Mouse (Mus musculus) gastrocnemius, postnatal 36 days (tissue): ENCODE measurements around the gene Mcee. TPM values are rescaled to one million over a fixed set of nuclear protein-coding genes. Genes with fewer than 3 reads are reported as not detected.

ENCODE experiments used
- DNase-seq, 2 experiments: peaks; one replicate each; pipeline ENCODE4 v3.0.0; 2022
- intact Hi-C: fragments of 180-260 bp; cut with DNase I; formaldehyde crosslinking; loops from one replicate; pipeline ENCODE4 v1.15.1; 2025
- total RNA-seq, 2 experiments: library from RNA; stranded (reverse); gene quantifications; 2 replicates each; pipeline ENCODE4 v1.2.3; 2021

The Mcee gene
- total RNA-seq, 2 experiments from 2014 or later, result 86.3 to 99.6 TPM

- DNase-seq, result no peak
- intact Hi-C loops, result no loop called here
Observed at GRCm38 (mm10) chr7:64400725-64401124, 8.3 kb downstream of the Mcee start.

- DNase-seq, result no peak
- intact Hi-C loops, result no loop called here
Observed at GRCm38 (mm10) chr7:64402452-64402851, 10.0 kb downstream of the Mcee start.

GRCm38 (mm10) chr7:64403989-64404388 is 11.6 kb downstream of the Mcee start:
- DNase-seq, result no peak
- intact Hi-C loops, result no loop called here

GRCm38 (mm10) chr7:64424861-64425260 is 32.5 kb downstream of the Mcee start:
- intact Hi-C loops, result no loop called here
- DNase-seq, result no peak

DNA sequence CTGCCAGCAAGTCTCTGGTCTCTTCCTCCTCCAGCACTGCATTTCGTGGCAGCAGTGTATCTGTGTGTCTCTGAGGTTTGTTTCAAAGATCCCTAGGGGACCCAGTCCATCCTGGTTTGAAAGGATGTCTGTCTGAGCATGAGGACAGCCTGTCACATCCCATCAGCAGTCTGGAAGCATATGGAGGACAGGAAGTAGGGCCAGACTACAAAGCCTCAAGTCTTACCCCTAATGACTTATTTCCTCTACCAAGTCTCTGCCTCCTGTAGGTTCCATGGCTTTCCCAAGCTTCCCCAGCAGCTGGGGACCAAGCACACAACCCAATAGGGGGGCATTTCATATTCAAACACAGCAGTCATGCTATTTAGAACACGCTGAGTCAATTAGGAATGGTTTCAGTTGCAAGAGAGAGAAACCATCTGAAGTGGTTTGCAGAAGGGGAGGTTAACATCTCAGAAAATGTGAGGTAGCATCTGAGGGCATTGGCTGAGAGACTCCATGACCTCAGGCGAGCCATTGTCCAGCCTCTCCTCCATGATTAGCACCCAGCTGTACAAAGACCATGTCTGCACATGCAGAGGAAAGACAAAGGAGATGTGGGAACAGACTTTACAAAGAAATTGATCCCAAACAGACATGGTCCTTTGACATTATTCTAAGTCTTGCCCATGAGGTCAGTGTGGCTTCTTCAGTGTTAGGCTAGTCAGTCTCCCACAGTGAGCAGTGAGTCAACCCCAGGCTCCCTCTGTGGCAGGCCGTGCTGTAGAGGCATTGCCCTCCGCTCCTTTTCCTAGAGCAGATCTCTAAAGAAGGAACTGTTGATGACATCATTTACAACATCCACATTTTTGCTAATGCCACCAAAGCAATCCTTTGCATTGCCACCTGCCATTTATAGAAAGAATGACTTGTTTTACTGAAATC is 47.5 kb downstream of the Mcee start:
- no peak for DNase-seq
- intact Hi-C loops, result no loop called here

GRCm38 (mm10) chr7:64440519-64440918 is 48.1 kb downstream of the Mcee start:
- no peak for DNase-seq
- intact Hi-C loops, result no loop called here

DNA sequence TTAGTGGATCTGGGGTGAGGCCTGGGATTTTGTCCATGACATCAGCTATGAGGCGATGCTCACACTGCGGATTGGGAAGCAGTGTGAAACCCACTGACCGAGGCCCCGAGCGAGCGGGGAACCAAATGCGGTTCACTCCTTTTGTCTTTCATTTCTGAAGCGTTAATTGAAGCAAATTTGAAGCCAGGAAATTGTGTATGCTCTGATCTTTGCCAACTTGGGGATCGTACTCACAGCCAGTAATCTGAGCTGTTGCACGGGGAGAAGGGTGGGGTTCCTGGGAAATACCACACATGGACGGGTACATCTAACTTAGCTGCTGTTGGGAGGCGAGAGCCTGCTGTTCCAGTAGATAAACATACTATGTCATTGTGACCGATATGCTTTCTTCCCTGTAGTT is 58.2 kb downstream of the Mcee start:
- intact Hi-C loops, result no loop called here
- no peak for DNase-seq

DNA sequence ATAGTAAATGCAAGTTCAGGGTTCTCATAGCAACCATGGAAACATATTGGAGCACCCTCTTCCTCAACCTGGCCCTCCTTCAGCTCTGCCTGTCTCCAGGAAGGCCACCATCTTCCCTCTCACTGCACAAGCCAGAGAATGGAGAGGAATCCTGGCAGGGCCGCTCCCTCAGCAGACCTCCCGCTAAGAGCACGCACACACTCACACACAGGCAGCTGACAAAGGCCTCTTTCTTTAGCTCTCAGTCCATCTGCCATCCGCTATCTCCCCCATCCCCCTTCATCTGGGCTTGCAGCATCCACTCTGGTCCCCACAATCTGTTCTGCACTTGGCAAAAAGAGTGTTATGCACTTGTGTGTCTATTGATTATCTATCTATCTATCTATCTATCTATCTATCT is 59.0 kb downstream of the Mcee start:
- DNase-seq, result no peak
- intact Hi-C loops, result no loop called here

- no peak for DNase-seq
- intact Hi-C loops, result no loop called here
Observed at GRCm38 (mm10) chr7:64451861-64452382, 59.5 kb downstream of the Mcee start.

- intact Hi-C loops, result no loop called here
- DNase-seq, result no peak
Observed at GRCm38 (mm10) chr7:64452471-64453222, 60.2 kb downstream of the Mcee start.

DNA sequence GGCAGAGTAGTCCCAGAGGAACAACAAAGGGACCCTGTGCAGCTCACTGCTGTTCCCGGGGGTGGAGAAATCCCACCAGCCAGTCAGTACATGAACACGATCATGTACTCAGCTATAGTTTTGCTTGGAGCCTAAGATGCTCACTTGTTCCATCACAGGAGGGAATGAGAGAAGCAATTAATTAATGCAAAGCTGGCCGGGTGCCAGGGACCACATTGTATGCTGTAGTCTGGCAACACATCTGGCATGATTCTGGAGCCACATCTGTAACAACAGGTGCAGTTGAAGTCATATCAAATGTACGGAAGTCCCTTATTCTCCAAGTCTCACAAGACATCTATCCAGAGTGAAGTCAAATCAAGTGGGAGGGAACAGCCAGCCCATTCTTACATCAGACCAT is 63.8 kb downstream of the Mcee start:
- intact Hi-C loops, result no loop called here
- DNase-seq, result no peak

DNA sequence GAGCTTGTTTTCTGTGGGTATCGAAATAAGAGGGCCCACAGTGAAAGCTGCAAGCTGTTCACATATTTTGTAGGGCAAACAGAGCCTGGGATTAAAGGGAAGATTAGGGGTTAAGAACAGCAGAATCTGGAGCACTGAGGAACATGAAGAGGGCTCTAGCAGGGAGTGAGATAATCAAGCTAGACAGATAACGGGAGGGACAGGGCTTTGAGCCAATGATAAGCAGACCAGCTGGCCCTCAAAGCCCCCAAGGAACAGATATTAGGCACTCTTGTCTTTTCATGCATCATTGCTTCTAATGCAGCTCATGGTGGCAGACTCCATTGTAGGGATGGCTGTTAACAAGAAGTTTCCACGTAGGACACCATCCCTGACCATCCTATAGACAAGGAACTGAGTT is 64.3 kb downstream of the Mcee start:
- DNase-seq, result no peak
- intact Hi-C loops, result no loop called here

DNA sequence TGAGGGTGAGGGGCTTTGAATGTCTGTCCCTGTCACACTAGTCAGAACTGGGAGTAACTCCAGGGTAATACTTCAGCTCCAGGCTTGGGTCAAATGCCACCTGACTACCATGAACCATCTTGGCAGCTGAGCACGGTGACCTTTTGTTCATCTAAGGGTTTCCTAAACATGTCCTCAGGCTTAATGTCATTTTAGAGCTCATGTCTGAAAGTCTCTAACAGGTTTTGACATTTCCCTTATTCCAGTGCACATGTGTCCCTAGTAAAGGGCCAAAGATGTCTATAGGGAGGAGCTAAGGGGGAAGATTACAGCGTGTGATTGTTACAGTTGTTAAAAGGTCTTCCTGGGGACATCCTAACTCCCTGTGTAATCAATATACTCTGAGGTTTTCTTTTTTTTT is 65.4 kb downstream of the Mcee start:
- no peak for DNase-seq
- intact Hi-C loops, result no loop called here

Other genes with a start within 250 kb of the Mcee start
- gene Trpm1, start 238.8 kb upstream of the Mcee start, total RNA-seq, result under 1 TPM; 0.47 to 0.56 TPM
- 10 to 100 TPM; 14.3 to 18.9 TPM for gene Mtmr10, start 105.0 kb upstream of the Mcee start, total RNA-seq
- gene Fan1, start 18.5 kb upstream of the Mcee start, total RNA-seq, result 1 to 10 TPM; 5.2 to 6.7 TPM
- 10 to 100 TPM; 13.8 to 13.9 TPM for gene Mphosph10, start 339 bp upstream of the Mcee start, total RNA-seq
- gene Apba2, start 109.1 kb downstream of the Mcee start, total RNA-seq, result under 1 TPM in 1 of 2 experiments, not detected in 1; 0.15 TPM